Mouse (Mus musculus): ENCODE measurements around the gene Tle6. TPM values are rescaled to one million over a fixed set of nuclear protein-coding genes. Genes with fewer than 3 reads are reported as not detected.

Tle6 gene
- polyA plus RNA-seq, 1 experiment from 2014 or later, result 9.9 TPM

GRCm38 (mm10) chr10:81598871-81599270 lies 2.0 kb downstream of the Tle6 start:
- WGBS, result 37% methylated on average over 6 of the region's 6 CpGs
- H3K27me3 ChIP-seq, result peaks cover 5% of the 10 kb centered on the region; the same call in 1 of the 2 replicates
- no peak overlapping the region for H3K27ac ChIP-seq
- H3K4me2 ChIP-seq, result no peak overlapping the region
- no peak overlapping the region for H3K4me3 ChIP-seq
- H3K9me3 ChIP-seq, result no peaks in the 10 kb centered on the region
- no peak overlapping the region for H3K9ac ChIP-seq
- H3K36me3 ChIP-seq, result no peaks in the 10 kb centered on the region
- ATAC-seq (ENCODE audit: insufficient number of reproducible peaks, low FRiP score, low TSS enrichment, low read depth), result no peak
- H3K4me1 ChIP-seq, result peaks cover 62% of the 10 kb centered on the region

DNA sequence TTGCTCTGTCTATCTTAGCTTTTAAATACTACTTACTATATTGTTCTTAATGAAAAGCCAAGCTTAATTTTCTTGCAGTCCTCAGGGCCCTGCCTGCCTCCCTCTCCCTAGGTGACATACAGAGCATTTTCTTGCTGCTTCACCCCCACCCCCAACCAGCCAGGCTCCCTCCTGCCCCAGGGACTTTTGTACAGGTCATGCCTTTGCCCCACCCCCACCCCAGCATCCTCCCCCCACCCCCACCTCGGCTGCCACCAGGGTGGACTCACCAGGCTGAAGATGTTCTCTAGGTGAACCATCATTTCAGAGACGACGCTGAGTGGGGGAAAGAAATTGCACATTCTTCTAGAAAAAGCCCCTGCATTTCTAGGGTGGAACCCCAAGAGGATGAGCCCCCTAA lies 2.5 kb downstream of the Tle6 start:
- peaks cover 62% of the 10 kb centered on the region for H3K4me1 ChIP-seq
- no peak overlapping the region for H3K4me3 ChIP-seq
- peaks cover 7% of the 10 kb centered on the region; the same call in 1 of the 2 replicates for H3K27me3 ChIP-seq
- ATAC-seq (ENCODE audit: insufficient number of reproducible peaks, low FRiP score, low TSS enrichment, low read depth), result no peak
- no peak overlapping the region for H3K4me2 ChIP-seq
- H3K9ac ChIP-seq, result no peak overlapping the region
- WGBS, result 42% methylated on average over 3 of the region's 3 CpGs
- H3K27ac ChIP-seq, result no peak overlapping the region
- no peaks in the 10 kb centered on the region for H3K36me3 ChIP-seq
- no peaks in the 10 kb centered on the region for H3K9me3 ChIP-seq

- Histone ChIP-seq H3K4me1 (peaks cover 54% of the 10 kb centered on the region), H3K27ac (peak overlapping the region; percentile 79), H3K4me3 (peak overlapping the region; percentile 25), H3K9me3 (no peaks in the 10 kb centered on the region), H3K9ac (no peak overlapping the region), H3K36me3 (no peaks in the 10 kb centered on the region), H3K4me2 (peak overlapping the region; percentile 44), H3K27me3 (peaks cover 7% of the 10 kb centered on the region; the same call in 1 of the 2 replicates)
- peak; percentile 21; the same call in 1 of the 2 replicates for ATAC-seq (ENCODE audit: insufficient number of reproducible peaks, low FRiP score, low TSS enrichment, low read depth)
- 2% methylated on average over 11 of the region's 12 CpGs for WGBS
Observed at GRCm38 (mm10) chr10:81597137-81597950, 3.5 kb downstream of the Tle6 start.

- 5% methylated on average over 10 of the region's 10 CpGs for WGBS
- H3K36me3 ChIP-seq, result no peaks in the 10 kb centered on the region
- H3K4me1 ChIP-seq, result peaks cover 52% of the 10 kb centered on the region
- peak overlapping the region; percentile 79 for H3K27ac ChIP-seq
- peak overlapping the region; percentile 25 for H3K4me3 ChIP-seq
- peak overlapping the region; percentile 44 for H3K4me2 ChIP-seq
- ATAC-seq (ENCODE audit: insufficient number of reproducible peaks, low FRiP score, low TSS enrichment, low read depth), result no peak
- peaks cover 7% of the 10 kb centered on the region; the same call in 1 of the 2 replicates for H3K27me3 ChIP-seq
- peak overlapping the region; percentile 26; the same call in 1 of the 2 replicates for H3K9ac ChIP-seq
- H3K9me3 ChIP-seq, result no peaks in the 10 kb centered on the region
Observed at GRCm38 (mm10) chr10:81596611-81597010, 4.3 kb downstream of the Tle6 start.

GRCm38 (mm10) chr10:81595599-81595998 lies 5.3 kb downstream of the Tle6 start:
- H3K4me2 ChIP-seq, result no peak overlapping the region

DNA sequence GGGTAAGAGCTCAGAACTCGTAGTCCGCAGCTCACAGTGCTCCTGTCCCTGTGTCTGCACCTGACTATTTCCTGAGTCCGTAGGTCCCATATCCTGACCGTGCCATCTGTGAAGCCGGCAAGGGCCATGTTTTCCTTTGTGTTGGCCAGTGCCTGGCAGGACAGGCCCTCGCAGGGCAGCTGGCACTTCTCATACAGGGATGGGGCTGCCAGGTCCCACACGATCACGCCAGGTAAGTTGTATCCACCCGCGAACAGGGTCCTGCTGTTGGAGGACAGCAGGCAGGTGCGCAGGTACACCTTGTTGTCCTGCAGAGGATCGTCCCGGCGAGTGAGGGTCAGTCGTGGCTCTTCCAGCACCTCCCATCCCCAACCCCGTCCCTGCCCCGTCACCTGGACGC lies 6.9 kb downstream of the Tle6 start:
- Histone ChIP-seq H3K4me2 (no peak overlapping the region), H3K36me3 (peaks cover 16% of the 10 kb centered on the region; the same call in 1 of the 2 replicates), H3K27ac (no peak overlapping the region), H3K9me3 (no peaks in the 10 kb centered on the region), H3K9ac (no peak overlapping the region), H3K4me1 (peaks cover 38% of the 10 kb centered on the region), H3K4me3 (no peak overlapping the region), H3K27me3 (peaks cover 7% of the 10 kb centered on the region; the same call in 1 of the 2 replicates)
- ATAC-seq (ENCODE audit: insufficient number of reproducible peaks, low FRiP score, low TSS enrichment, low read depth), result no peak
- 77% methylated on average over 18 of the region's 18 CpGs for WGBS

More at GRCm38 (mm10) chr10:81595599-81595998, 5.3 kb downstream of the Tle6 start:
- H3K27me3 ChIP-seq, result peaks cover 7% of the 10 kb centered on the region; the same call in 1 of the 2 replicates
- H3K4me3 ChIP-seq, result no peak overlapping the region
- H3K27ac ChIP-seq, result no peak overlapping the region
- no peak overlapping the region for H3K9ac ChIP-seq
- ATAC-seq (ENCODE audit: insufficient number of reproducible peaks, low FRiP score, low TSS enrichment, low read depth), result no peak
- H3K4me1 ChIP-seq, result peaks cover 44% of the 10 kb centered on the region
- H3K9me3 ChIP-seq, result no peaks in the 10 kb centered on the region
- H3K36me3 ChIP-seq, result no peaks in the 10 kb centered on the region
- 20% methylated on average over 5 of the region's 5 CpGs for WGBS

- Histone ChIP-seq H3K4me1 (peaks cover 37% of the 10 kb centered on the region), H3K4me3 (no peak overlapping the region), H3K4me2 (no peak overlapping the region), H3K36me3 (peaks cover 24% of the 10 kb centered on the region), H3K27ac (no peak overlapping the region), H3K9ac (no peak overlapping the region), H3K9me3 (no peaks in the 10 kb centered on the region), H3K27me3 (peaks cover 7% of the 10 kb centered on the region; the same call in 1 of the 2 replicates)
- ATAC-seq (ENCODE audit: insufficient number of reproducible peaks, low FRiP score, low TSS enrichment, low read depth), result no peak
- WGBS, result 51% methylated on average over 4 of the region's 4 CpGs
Observed at GRCm38 (mm10) chr10:81593223-81593622, 7.7 kb downstream of the Tle6 start.

- Histone ChIP-seq H3K9ac (no peak overlapping the region), H3K9me3 (no peaks in the 10 kb centered on the region), H3K36me3 (peaks cover 28% of the 10 kb centered on the region), H3K27me3 (peaks cover 7% of the 10 kb centered on the region; the same call in 1 of the 2 replicates), H3K4me3 (no peak overlapping the region), H3K4me1 (peaks cover 31% of the 10 kb centered on the region), H3K27ac (no peak overlapping the region), H3K4me2 (no peak overlapping the region)
- WGBS, result 75% methylated on average over 7 of the region's 7 CpGs
- ATAC-seq (ENCODE audit: insufficient number of reproducible peaks, low FRiP score, low TSS enrichment, low read depth), result no peak
Observed at GRCm38 (mm10) chr10:81592631-81593030, 8.2 kb downstream of the Tle6 start.

- no peaks in the 10 kb centered on the region for H3K9me3 ChIP-seq
- WGBS, result 51% methylated on average over 9 of the region's 9 CpGs
- H3K27me3 ChIP-seq, result peaks cover 10% of the 10 kb centered on the region; the same call in 1 of the 2 replicates
- H3K4me1 ChIP-seq, result peaks cover 23% of the 10 kb centered on the region
- ATAC-seq (ENCODE audit: insufficient number of reproducible peaks, low FRiP score, low TSS enrichment, low read depth), result no peak
- H3K4me3 ChIP-seq, result no peak overlapping the region
- peaks cover 36% of the 10 kb centered on the region for H3K36me3 ChIP-seq
- no peak overlapping the region for H3K9ac ChIP-seq
- no peak overlapping the region for H3K4me2 ChIP-seq
- no peak overlapping the region for H3K27ac ChIP-seq
Observed at GRCm38 (mm10) chr10:81591846-81592245, 9.0 kb downstream of the Tle6 start.

DNA sequence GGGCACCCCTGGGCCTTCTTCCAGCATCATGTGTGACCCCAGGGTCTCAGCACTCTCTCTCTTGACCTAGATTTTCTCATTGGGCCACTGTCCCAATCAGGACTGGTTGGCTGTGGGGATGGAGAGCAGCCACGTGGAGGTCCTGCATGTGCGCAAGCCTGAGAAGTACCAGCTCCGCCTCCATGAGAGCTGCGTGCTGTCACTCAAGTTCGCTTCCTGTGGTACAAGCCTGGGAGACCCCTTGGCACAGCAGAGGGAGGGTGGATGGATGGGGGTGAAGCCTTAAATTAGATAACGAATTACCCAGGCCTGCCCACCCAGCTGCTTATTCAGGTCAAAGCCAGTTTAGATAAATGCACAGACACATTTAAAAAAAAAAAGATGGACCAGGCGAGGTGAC lies 12.1 kb downstream of the Tle6 start:
- Histone ChIP-seq H3K27ac (no peak overlapping the region), H3K4me3 (no peak overlapping the region), H3K9me3 (no peaks in the 10 kb centered on the region), H3K27me3 (peaks cover 6% of the 10 kb centered on the region; the same call in 1 of the 2 replicates), H3K9ac (no peak overlapping the region), H3K36me3 (peaks cover 62% of the 10 kb centered on the region), H3K4me1 (peaks cover 5% of the 10 kb centered on the region; the same call in 1 of the 2 replicates), H3K4me2 (no peak overlapping the region)
- WGBS, result 76% methylated on average over 7 of the region's 7 CpGs
- ATAC-seq (ENCODE audit: insufficient number of reproducible peaks, low FRiP score, low TSS enrichment, low read depth), result no peak

- Histone ChIP-seq H3K4me3 (no peak overlapping the region), H3K9ac (no peak overlapping the region), H3K27me3 (0 out of 2 replicates have a peak, but pooled peaks cover 5% of the 10 kb centered on the region), H3K4me1 (peaks cover 29% of the 10 kb centered on the region), H3K9me3 (no peaks in the 10 kb centered on the region), H3K27ac (no peak overlapping the region), H3K36me3 (peaks cover 59% of the 10 kb centered on the region), H3K4me2 (no peak overlapping the region)
- WGBS, result 70% methylated on average over 6 of the region's 6 CpGs
- ATAC-seq (ENCODE audit: insufficient number of reproducible peaks, low FRiP score, low TSS enrichment, low read depth), result no peak
Observed at GRCm38 (mm10) chr10:81583347-81583746, 17.5 kb downstream of the Tle6 start.

- H3K36me3 ChIP-seq, result peaks cover 35% of the 10 kb centered on the region
- ATAC-seq (ENCODE audit: insufficient number of reproducible peaks, low FRiP score, low TSS enrichment, low read depth), result no peak
- peaks cover 38% of the 10 kb centered on the region for H3K4me1 ChIP-seq
- no peak overlapping the region for H3K9ac ChIP-seq
- WGBS, result 49% methylated on average over 25 of the region's 25 CpGs
- H3K27ac ChIP-seq, result no peak overlapping the region
- H3K4me3 ChIP-seq, result no peak overlapping the region
- H3K9me3 ChIP-seq, result no peaks in the 10 kb centered on the region
- H3K27me3 ChIP-seq, result peaks cover 6% of the 10 kb centered on the region; the same call in 1 of the 2 replicates
- no peak overlapping the region for H3K4me2 ChIP-seq
Observed at GRCm38 (mm10) chr10:81580441-81581070, 20.3 kb downstream of the Tle6 start.
